Mouse (Mus musculus) gastrocnemius, postnatal 14 days (tissue): ENCODE measurements around the gene Fhit. TPM values are rescaled to one million over a fixed set of nuclear protein-coding genes. Genes with fewer than 3 reads are reported as not detected.

Source experiments
- DNase-seq: peaks from one replicate; pipeline ENCODE4 v3.0.0; 2021; ENCODE audit warnings: mixed read lengths
- intact Hi-C: fragments of 180-260 bp; cut with DNase I; formaldehyde crosslinking; loops from one replicate; pipeline ENCODE4 v1.15.1; 2025; ENCODE audit warnings: low total_unique reads
- total RNA-seq, 2 experiments: library from RNA; stranded (reverse); gene quantifications; 2 replicates each; pipeline ENCODE4 v1.2.3; 2021

Gene Fhit
- total RNA-seq, 2 experiments from 2014 or later, result 3.7 to 5.7 TPM

DNA sequence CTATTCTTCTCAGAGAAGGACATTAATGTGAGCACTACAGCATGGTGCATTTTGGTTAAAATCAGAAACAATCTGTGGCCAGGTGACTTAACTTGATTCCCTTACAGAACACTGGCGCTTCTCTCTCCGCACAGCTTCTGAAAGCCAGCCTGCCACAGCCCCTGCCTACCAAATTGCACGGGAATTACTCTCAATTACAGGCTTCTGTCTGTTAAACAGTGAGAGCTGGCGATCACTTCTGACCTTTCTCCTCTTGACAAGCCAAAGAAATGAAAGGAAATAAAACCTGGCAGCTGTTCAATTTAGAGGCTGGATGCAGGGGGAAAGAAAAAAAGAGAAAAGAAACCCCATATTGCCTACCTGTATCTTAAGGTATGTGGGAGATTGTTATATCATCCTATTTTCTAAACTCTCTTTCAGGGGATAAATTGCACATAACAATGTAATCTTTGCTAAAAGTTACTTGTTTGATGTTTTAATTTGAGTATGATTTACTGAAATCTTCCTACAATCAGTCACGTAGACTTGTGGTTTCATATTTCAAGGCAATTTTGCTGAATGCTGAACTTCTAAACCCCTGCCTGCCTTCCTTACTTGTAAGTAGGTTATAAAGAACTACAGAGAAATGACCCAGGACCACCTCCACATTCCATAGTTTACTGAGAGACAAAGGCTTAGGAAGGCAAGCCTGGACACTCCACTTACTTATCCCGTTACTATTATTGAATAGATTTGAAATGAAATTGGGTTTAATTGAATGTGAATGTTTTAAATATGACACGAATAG is 1115.3 kb downstream of the Fhit start:
- no peak for DNase-seq
- intact Hi-C loops, result no loop called here

DNA sequence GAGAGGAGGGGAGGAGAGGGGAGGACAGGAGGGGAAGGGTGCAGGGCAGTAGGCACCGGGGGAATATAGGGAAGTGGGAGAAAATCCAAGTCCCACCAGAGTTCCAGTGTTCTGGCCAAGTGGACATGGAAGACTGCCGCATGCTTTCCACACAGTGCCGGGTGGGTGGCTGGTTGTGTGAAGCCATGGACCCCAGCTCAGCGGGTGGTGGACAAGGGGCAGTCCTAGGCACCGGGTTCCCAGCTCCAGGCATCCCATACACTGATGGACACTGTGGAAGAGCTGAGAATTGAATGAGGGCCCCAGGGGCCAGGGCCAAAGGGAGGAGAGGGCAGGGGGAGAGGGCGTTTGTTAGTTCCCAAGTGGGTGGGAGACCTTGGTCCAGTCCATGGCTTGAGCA is 1123.8 kb downstream of the Fhit start:
- DNase-seq, result no peak
- intact Hi-C loops, result no loop called here

DNA sequence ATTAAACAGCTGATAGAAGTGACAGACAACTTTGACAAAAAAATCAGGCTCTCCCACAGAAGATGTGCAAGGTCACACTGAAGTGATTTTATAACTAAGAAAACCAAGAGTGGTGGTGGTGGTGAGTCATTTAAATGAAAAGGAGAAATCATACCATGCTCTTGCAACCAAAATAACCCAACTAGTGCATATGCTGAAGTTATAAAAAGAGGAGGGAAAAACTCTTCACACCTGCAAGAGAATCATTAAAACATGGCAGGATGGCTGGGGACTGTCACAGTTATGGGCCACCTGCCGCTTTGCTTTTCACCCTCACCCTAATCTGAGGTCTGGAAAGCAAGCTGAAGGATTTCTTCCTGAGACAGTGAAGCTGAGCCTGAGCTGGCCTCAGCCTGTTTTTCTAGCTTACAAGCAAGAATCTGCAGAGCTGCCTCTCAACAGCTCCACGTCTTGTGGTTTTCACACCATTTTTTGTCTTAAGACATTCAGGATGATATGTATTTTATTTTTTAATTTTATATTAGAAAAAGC is 1125.1 kb downstream of the Fhit start:
- DNase-seq, result no peak
- intact Hi-C loops, result no loop called here

DNA sequence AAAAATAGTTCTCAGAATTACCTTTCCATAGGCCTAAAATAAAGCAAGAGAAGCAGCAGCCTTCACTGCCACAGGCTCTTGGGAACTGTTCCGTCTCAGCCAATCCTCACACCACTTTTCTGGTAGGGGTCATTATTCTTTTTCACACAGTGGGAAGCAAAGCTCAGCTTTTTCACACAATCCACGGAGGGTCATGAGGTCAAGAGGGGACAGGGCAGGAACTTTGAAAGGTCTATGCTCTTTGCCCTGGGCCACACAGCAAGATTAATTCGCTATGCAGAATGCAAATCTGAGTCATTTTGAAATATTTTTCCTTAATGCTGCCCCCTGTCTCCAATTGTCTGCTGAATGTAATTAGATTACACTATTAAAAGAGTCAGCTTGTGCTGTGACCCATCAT is 1126.2 kb downstream of the Fhit start:
- DNase-seq, result no peak
- intact Hi-C loops, result no loop called here

DNA sequence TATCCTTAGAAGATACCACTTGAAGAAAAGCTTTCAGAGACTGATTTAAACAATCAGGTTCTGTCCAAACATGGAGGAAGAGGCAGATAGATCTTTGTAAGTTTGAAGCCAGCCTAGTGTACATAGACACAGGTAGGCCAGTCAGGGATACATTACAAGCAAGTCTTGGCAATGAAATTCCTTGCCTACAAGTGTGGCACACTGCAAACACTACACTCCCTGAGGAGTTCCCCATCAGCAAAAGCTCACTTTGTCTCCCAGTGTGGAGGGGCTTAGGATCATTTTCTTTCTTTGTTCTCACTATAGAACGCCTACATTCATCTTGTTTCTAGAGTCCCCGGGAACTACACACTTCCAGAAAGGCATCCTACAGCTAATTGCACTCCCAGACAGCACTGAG is 1126.6 kb downstream of the Fhit start:
- intact Hi-C loops, result no loop called here
- DNase-seq, result no peak

DNA sequence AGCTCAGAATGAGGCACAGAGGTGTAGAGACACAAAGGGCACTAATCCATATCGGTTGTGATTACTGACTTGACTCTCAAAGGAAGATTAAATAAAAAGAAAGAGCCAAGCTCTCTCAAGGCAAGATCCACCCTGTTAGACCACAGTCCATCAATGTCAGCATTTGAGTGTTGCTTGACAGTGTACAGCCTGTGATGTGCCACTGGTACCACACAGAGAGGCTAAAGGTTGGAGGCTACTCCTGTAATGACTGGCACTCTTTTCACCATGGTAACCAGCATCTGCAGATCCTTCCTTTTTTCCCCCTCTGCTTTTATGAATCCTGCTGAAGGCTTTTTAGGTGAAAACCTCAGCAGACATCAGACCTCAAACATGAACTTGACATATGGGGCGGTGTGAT is 1138.5 kb downstream of the Fhit start:
- intact Hi-C loops, result no loop called here
- no peak for DNase-seq

DNA sequence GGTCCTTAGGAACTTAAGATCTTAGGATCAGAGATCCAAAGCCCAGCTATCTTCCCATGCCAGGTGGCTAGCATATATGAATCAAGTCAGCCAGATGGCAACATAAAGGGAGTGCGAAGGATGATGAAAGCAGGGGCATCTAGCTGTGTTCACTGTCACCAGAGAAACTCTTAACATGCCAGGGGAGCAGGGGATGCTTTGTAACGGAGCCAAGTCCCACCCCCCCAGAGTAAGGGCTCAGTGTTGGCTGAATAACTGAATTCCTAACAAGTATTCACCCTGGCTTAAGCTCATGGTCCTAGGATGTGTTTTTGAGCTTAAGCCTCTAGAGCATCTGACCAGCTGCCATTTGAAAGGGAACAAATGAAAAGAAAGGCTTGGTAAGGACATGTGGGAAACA is 1139.5 kb downstream of the Fhit start:
- DNase-seq, result no peak
- intact Hi-C loops, result no loop called here

DNA sequence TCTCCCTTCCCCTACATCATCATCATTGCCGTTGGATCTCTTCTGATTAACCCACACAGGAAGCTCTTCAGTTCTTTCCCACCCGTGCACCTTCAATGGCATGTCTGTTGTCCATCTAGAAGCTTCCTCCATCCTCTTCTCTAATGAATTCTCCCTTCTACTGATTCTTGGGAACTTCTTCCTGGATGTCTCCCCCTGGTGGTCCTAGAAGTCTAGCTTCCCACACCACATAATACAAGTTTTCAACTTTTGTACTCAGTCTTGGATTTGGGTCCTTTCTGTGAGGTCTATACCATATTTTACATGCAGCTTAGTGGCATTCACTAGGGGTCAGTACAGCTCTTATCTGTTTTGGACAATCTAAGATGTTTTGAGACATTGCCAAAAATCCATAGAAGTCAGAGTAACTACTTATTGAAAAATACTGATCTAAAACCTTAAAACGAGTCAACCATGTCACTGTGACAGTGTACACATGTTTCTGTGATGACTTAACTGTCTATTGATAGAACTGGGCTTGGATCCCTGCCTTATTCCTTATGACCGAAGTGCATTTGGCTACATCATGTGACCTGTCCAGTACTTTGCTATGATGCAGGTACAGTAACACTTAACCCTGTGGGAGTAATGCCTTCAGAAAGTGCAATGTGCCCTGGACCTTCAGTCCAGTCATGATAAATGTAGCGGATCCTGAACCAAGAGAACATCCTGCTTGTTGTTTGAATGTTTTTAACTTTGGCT is 1141.3 kb downstream of the Fhit start:
- DNase-seq, result no peak
- intact Hi-C loops, result no loop called here

DNA sequence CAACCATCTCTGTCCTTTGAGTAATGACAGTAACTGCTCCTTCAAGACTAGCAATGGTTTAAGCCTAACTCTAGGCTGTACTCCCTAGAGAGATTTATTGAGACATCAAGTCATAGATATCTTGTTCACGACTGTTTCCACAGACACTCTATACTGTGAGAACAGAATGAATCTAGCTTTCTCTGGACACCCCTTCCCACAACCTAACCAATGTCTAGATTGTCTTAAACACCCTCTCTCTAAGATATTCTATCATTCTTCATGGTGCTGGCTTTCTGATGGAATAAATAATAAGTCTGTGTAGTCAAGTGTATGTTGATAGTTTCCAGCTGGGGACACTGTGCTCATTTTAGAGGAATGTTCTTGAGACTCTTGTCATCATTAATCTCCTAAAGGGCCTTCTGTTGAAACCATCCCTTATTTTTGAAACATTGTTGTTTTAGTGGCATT is 1148.0 kb downstream of the Fhit start:
- DNase-seq, result no peak
- intact Hi-C loops, result no loop called here

DNA sequence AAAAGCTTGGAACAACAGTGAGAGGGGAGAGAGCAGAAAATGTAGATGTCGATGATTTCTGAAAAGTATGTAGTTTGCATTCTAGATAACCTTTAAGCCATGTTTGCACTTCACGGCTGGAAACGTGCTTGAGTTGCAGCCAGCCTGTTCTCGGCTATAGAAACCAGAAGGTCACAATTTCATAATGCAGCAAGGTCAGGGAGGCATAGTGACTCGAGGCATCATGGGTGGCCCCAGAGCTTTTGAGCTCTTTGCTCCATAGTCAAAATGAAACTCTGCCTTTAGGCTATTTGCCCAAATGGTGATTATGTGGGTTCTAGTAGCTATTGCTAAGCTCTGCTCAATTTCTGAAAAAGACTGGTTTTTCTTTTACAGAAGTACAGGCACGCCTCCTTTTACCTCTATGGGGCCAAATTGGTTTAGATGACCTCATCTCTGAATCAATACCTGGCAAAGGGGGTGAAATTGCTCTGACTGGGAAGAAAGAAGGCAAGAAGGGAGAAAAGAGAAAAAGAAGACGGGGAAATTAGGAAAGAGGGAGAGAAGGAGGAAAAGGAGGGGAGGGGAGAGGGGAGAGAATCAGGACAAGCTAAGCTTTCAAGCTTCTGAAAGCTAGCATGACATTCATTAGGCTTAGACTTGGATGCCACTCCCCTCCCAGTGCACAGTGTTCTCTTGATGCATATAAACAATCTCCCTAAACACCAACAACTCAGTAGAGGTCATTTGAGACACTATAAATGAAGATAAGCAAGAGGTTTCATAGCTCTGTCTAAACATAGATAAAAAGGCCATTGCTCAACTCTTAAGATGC is 1148.6 kb downstream of the Fhit start:
- intact Hi-C loops, result no loop called here
- no peak for DNase-seq

DNA sequence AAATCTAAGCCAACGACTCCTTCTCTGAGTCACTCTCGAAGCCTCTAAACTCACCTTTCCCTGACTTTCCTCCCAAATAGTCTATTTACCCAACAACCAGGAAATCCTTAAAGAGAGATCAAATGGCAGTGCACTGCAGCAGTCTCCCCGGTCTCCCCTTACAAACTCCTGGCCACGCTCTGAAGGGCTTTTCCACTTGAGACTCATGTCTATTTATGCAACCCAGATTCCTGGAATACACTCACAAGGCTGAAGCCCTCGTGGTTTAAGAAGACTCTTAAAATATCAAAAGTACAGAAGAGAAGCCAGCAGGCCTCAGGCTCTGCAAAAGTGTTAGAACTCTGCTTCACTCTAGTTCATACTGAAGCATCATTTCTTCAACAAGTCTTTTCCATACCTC is 1155.6 kb downstream of the Fhit start:
- intact Hi-C loops, result no loop called here
- DNase-seq, result no peak

DNA sequence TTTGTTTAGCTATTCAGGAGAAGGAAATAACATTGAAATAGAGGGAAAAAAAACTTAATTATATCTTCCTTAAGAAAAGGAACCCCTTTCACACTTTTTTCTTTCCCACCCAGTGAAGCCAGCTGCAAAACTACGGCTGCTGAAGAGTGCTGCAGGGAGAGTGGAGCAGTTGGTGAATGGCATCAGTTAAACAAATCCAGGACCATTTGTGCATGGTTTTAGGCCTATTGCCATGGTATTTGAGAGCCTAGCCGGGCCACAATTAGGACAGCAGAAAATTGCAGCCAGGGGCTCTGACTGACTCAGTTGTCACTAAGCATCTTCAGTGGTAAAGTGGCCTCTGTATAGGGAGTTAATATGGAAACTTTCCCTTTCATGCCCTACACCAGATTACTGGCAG is 1158.0 kb downstream of the Fhit start:
- no peak for DNase-seq
- intact Hi-C loops, result no loop called here

DNA sequence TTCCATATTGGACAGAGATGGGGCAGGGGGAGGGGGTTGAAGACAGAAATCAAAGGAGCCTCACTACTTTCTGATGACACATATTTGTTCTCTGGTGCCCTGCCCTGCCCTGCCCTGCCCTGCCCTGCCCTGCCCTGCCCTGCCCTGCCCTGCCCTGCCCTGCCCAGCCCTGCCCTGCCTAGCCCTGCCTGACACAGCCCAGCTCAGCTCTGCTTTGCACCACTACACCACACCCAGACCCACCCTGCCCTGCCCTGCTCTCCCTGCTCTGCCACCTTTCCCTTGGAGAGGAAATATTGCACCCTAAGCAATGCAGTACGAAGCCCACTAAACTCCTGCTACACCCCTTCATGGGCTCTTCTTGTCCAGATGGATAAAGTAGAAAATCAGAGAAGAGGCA is 1171.2 kb downstream of the Fhit start:
- intact Hi-C loops, result no loop called here

DNA sequence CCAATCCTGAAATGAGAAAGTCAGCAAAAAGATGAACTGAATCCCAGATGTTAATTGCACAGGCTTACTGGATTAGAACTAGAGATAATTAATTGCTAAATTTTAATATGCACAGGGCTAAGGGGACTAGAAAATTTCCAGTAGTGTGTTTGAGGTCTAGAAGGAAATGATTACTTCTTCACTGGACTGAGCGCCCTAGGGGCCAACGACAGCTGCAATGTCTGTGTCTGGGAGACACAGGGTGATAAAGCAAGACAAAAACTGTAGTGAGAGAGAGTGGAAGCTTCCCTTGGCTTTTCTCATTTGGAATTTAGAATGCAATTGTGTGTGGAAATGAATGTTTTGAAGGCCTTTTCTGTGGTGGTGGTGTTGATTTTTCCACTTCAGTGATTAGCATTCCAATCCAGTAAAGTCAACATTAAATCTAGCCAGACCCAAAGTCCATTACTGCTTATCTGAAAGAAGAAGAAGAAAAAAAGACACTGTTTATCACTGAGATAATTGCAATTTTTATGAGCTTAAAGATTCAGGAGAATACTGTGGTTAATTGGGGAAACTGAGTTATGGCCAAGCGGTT is 1184.8 kb downstream of the Fhit start:
- intact Hi-C loops, result no loop called here
- DNase-seq, result no peak

More for the DNA sequence above, 1171.2 kb downstream of the Fhit start:
- no peak for DNase-seq

DNA sequence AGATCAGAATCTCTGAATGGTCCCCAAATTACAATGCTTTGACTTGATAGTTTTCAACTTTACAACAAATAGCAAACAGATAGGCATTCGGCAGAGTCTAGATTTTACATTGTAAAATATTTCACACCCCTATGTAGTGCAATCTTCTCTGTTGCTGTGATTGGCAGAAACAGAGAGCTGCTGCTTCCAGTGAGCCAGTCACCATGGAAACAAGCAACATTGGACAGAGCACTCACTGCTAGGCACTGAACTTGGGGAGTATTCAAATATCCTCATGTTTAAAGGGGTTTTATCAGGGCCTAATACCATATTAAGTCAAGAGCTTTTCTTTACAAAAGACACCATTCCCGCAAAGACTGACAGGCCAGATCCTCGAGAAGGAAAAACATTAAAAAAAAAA is 1187.4 kb downstream of the Fhit start:
- no peak for DNase-seq
- intact Hi-C loops, result no loop called here

DNA sequence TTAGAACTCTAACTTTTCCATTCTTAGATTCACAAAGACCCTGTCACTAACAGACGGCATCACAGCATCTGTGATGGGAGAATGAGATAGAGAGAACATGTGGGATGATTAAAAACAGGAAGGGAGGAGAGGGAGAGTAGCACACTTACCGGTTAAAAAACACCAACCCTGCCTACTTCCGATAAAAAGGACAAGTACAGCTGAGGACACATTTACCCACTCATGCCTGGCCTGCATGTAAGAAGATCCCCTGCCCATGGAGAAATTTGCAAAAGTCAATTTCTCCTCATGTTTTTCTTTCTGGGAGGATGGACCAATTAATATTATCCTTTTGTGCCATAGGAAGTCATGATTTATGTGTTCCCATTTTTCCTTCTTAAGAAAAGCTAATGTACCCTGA is 1198.0 kb downstream of the Fhit start:
- intact Hi-C loops, result no loop called here

DNA sequence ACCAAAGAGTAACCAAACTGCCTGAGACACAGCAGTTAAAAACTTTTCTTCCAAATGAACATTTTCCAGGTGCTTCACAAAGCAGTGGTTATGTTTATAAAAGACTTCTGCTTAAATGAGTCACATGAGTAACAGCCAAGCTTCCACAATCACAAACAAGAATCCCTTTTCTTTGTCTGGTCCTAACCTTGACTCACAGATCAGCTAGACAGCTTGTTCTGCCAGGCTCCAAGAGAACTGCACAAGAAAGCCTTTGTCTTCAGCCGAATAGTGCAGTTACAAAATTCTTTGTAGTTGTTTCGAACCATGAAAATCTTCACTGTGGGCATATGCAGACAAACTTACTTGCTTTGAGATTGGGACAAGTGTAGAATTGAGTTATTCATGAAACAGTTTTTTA is 1201.4 kb downstream of the Fhit start:
- no peak for DNase-seq
- intact Hi-C loops, result no loop called here

More for the DNA sequence above, 1198.0 kb downstream of the Fhit start:
- no peak for DNase-seq

DNA sequence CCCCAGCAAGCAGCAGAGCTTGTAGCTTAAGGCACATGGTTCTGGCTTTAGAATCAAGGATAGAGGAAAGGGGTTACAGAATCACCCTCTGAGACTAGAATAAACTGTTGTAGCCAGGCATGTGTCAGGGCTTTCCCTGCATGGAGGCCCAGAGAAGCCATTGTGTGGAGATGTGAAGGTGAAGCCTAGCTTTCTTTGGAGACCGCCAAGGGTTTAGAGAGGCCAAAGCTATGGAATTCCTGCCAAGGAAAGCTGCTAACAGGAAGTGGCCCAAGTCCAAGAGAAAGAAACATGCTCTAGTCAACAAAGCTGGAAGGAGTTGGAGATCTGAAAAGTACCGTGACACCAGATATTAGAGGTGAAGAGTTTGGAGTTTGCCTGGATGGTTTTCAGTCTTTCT is 1262.3 kb downstream of the Fhit start:
- intact Hi-C loops, result no loop called here
- DNase-seq, result no peak

DNA sequence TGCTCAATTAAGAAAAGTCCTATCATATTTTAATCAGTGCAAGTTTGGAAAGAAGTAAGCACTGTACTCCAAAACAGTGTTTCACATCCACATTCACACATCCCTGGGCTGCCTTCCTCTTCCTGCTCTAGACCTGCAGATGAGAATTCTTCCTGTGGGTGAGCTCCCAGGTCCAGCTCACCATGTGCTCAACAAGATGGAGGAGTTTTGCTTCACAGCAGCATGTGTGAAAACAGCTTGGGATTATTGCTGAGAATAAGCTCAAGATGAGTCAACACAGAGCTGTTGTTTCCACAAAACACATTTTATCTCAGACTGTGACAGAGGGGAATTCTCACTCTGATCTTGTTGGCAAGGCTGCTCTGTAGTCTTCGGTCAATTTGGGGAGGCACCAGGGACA is 1265.3 kb downstream of the Fhit start:
- intact Hi-C loops, result no loop called here
- no peak for DNase-seq

DNA sequence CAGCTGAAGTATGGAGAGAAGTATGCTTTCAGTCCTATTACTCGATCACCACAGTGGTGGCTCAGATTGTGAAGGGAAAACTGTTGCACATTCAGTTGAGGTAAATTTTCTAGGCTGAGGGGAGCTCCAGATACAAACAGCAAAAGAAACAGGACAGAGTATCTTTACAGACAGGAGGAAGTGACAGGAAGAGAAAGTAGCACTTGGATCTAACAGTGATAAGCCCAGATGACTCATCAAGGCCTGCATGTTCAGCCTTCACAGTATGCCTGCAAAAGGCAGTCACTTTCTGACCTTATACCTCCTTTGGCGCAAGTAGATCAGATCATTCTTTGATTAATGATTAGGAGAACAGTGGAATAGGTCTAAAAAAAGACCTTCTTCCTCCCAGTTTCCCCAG is 1309.8 kb downstream of the Fhit start:
- no peak for DNase-seq
- intact Hi-C loops, result no loop called here
